In genomic region chr12:30102891-30103565, GRCm38 (mm10) we compare ENCODE assay signal across 12 mouse cellular contexts. TPM values are rescaled to one million over a fixed set of nuclear protein-coding genes. Genes with fewer than 3 reads are reported as not detected.
DNase-seq lines count a peak whose midpoint lies in the region; ATAC-seq and TF ChIP-seq lines count a peak whose summit lies in the region.
"Had no signal": no experiment of that assay in that cellular context is flagged by ENCODE, and none has a peak within 500 bp of the region (broad histone marks: within the 10 kb centered on the region; RNA-seq: fewer than 3 reads in every experiment).

No protein-coding gene starts in this region.

- 39% methylated on average over 29 of the region's 29 CpGs for WGBS in limb, embryonic 13.5 days

- peak overlapping the region; percentile 51; the same call in 1 of the 2 replicates for H3K9ac ChIP-seq in ES-E14 (ENCODE audit: insufficient read depth, low read depth, low read length, poor library complexity, severe bottlenecking)
- H3K9ac ChIP-seq in limb, embryonic 13.5 days: no peak overlapping the region

- peak overlapping the region; percentile 44 for H3K4me2 ChIP-seq in limb, embryonic 13.5 days (replicated peaks)

- peaks cover 10% of the 10 kb centered on the region; the same call in 1 of the 2 replicates for H3K27me3 ChIP-seq in limb, embryonic 13.5 days

- peak; percentile 31 to 53 for DNase-seq in kidney, postnatal 4 days
- no peak for DNase-seq in kidney, postnatal 25 days
- DNase-seq in ES-E14 (ENCODE audit: low read depth, low spot score): peak; percentile 44
- peak; percentile 36 for DNase-seq in embryo, embryonic 11 days
- DNase-seq in thymus, postnatal 36 days: no peak
- no peak for DNase-seq in layer of hippocampus, postnatal 25 days (ENCODE audit: extremely low spot score in 1 of 2, low spot score in 1 of 2)
- no peak for DNase-seq in thymus, postnatal 0 days (ENCODE audit: low spot score)
- DNase-seq: right cerebral cortex, postnatal 25 days had no signal

- 0 out of 4 replicates have a peak, but pooled peaks cover 0 to 1% of the 10 kb centered on the region in 2 experiments for H3K4me1 ChIP-seq in ES-E14 (ENCODE audit: control insufficient read depth in 2 of 2, insufficient read depth in 2 of 2, low read length in 2 of 2, poor library complexity in 1 of 2)
- H3K4me1 ChIP-seq in limb, embryonic 13.5 days: 0 out of 2 replicates have a peak, but pooled peaks cover 2% of the 10 kb centered on the region

- peak overlapping the region; percentile 64 to 65 for H3K4me3 ChIP-seq in ES-E14 (ENCODE audit: insufficient read depth in 1 of 2, low read depth in 1 of 2, low read length in 2 of 2, poor library complexity in 1 of 2, severe bottlenecking in 1 of 2)
- H3K4me3 ChIP-seq in limb, embryonic 13.5 days: no peak overlapping the region

- H3K36me3 ChIP-seq in ES-E14 (ENCODE audit: control insufficient read depth, insufficient read depth, low read length, poor library complexity, severe bottlenecking): no peaks in the 10 kb centered on the region
- H3K36me3 ChIP-seq in limb, embryonic 13.5 days: no peaks in the 10 kb centered on the region

- ATAC-seq in limb, embryonic 13.5 days (ENCODE audit: low FRiP score, low read depth): no peak
- ATAC-seq: Patski had no signal

- in situ Hi-C loops in ES-E14 (cut with MboI; ENCODE audit: low sequenced_read_pairs in 2 of 2, unreplicated experiment in 2 of 2): no loop called here

- H3K9me3 ChIP-seq in ES-E14 (ENCODE audit: control insufficient read depth, insufficient read depth, low read depth, low read length): no peaks in the 10 kb centered on the region
- no peaks in the 10 kb centered on the region for H3K9me3 ChIP-seq in limb, embryonic 13.5 days

- no peak overlapping the region for H3K27ac ChIP-seq in ES-E14 (ENCODE audit: insufficient read depth, low read depth, low read length, poor library complexity, severe bottlenecking)
- no peak overlapping the region for H3K27ac ChIP-seq in limb, embryonic 13.5 days

TF ChIP-seq in ES-E14, 5 proteins besides CTCF, POLR2A, EP300 and RAD21:
- TF ChIP-seq HCFC1 (IDR thresholded peaks at IDR 0.05; ENCODE audit: borderline replicate concordance, insufficient read depth, low read length) (no peak), MAFK (IDR thresholded peaks at IDR 0.05; ENCODE audit: insufficient read depth, low read depth, low read length) (no peak), ZNF384 (IDR thresholded peaks at IDR 0.05; ENCODE audit: low read depth, low read length) (no peak), ZC3H11A (IDR thresholded peaks at IDR 0.05; ENCODE audit: borderline replicate concordance, low read depth, low read length) (no peak), CHD2 (IDR thresholded peaks at IDR 0.05; ENCODE audit: low read depth, low read length) (no peak)
TF ChIP-seq in ES-E14: peak in this region for 0.

RNA-seq across cellular contexts. Expression of gene Tpo, which starts 29.4 kb away (rescaled TPM):
- total RNA-seq in ES-E14 (2012; rRNA removed): 0.26 and 0.31 TPM in 2 replicates
- not detected in 2 replicates for polyA plus RNA-seq in limb, embryonic 13.5 days (2015; fragmentation: Nextera tagmentation; extraction: Ambion mirVana)
- total RNA-seq in layer of hippocampus, postnatal 25 days (2021): under 1 TPM in 1 of 2 experiments, not detected in 1; 0.27 TPM
- not detected in 2 replicates for polyA plus RNA-seq in thymus, postnatal 0 days (2015; fragmentation: Nextera tagmentation; extraction: Ambion mirVana)
- total RNA-seq: common myeloid progenitor, adult 5-6 weeks had no signal
- polyA plus RNA-seq: liver, embryonic 16.5 days; Patski had no signal

Comparison
In these comparisons a context has a peak if more than half of its experiments do, and no peak if none do; other contexts are left out.
1. DNase-seq: peak in kidney, postnatal 4 days (2 of 2), ES-E14 (single experiment) and embryo, embryonic 11 days (single experiment); none in kidney, postnatal 25 days (0 of 2), thymus, postnatal 36 days (0 of 2), layer of hippocampus, postnatal 25 days (0 of 2) and thymus, postnatal 0 days (single experiment).